Mouse (Mus musculus) neural tube, embryonic 11.5 days (tissue): Measurements from ENCODE around the gene Nanog. TPM values are rescaled to one million over a fixed set of nuclear protein-coding genes. Genes with fewer than 3 reads are reported as not detected.

Experiments
- ATAC-seq: fragments of 200-750 bp; cut with Nextera tagmentation; 2 replicates; pipeline ENCODE4 v1.8.0; 2017; ENCODE audit warnings: moderate number of reproducible peaks, mild to moderate bottlenecking, moderate TSS enrichment, moderate library complexity; ENCODE audit not compliant: insufficient read depth, low FRiP score, low TSS enrichment
- DNase-seq: peaks from one replicate; pipeline ENCODE4 v3.0.0-alpha.2; 2015; ENCODE audit warnings: low spot score
- H3K27ac ChIP-seq: fragments of 300-500 bp; sonication (generic); 2 replicates; pipeline ENCODE4 v1.5.1; 2014; ENCODE audit warnings: low read depth, mild to moderate bottlenecking, low read length
- H3K27me3 ChIP-seq: fragments of 300-500 bp; sonication (generic); 2 replicates; pipeline ENCODE4 v1.6.1; 2014; ENCODE audit warnings: mild to moderate bottlenecking, low read length, mixed read lengths; ENCODE audit not compliant: control insufficient read depth, insufficient read depth
- H3K36me3 ChIP-seq: fragments of 300-500 bp; sonication (generic); 2 replicates; pipeline ENCODE4 v1.6.1; 2014; ENCODE audit warnings: mild to moderate bottlenecking, low read length, moderate library complexity, mixed read lengths; ENCODE audit not compliant: control insufficient read depth, insufficient read depth
- H3K4me1 ChIP-seq: fragments of 300-500 bp; sonication (generic); 2 replicates; pipeline ENCODE4 v1.6.1; 2014; ENCODE audit warnings: low read length, mixed read lengths; ENCODE audit not compliant: control insufficient read depth, insufficient read depth
- H3K4me2 ChIP-seq: fragments of 300-500 bp; sonication (generic); 2 replicates; pipeline ENCODE4 v1.6.1; 2014; ENCODE audit warnings: low read depth, mild to moderate bottlenecking, moderate library complexity
- H3K4me3 ChIP-seq: fragments of 300-500 bp; sonication (generic); 2 replicates; pipeline ENCODE4 v1.5.1; 2014; ENCODE audit warnings: low read depth, low read length
- H3K9ac ChIP-seq: fragments of 300-500 bp; sonication (generic); 2 replicates; pipeline ENCODE4 v1.6.1; 2014; ENCODE audit warnings: mild to moderate bottlenecking, low read length
- H3K9me3 ChIP-seq: fragments of 300-500 bp; sonication (generic); 2 replicates; pipeline ENCODE4 v1.6.1; 2016; ENCODE audit warnings: low read length; ENCODE audit not compliant: control insufficient read depth
- WGBS: fragments of 180-500 bp; shearing (Covaris S2); extraction: QIAGEN DNeasy Blood & Tissue Kit; methylation state at CpG from one replicate; pipeline ENCODE4 v1.1.7; 2014; 5-methylcytosine and 5-hydroxymethylcytosine counted together
- polyA plus RNA-seq: library from polyadenylated mRNA; unstranded; fragments of >200 nt; fragmentation: Nextera tagmentation; extraction: Ambion mirVana; gene quantifications from 2 replicates; pipeline ENCODE4 v1.2.1, GENCODE M21; 2014

Nanog gene
- polyA plus RNA-seq, 1 experiment from 2014 or later, result not detected

GRCm38 (mm10) chr6:122762480-122762879 lies 55.2 kb downstream of the Nanog start:
- Histone ChIP-seq H3K9ac (no peak overlapping the region), H3K36me3 (no peaks in the 10 kb centered on the region), H3K27ac (no peak overlapping the region), H3K27me3 (no peaks in the 10 kb centered on the region), H3K4me1 (no peaks in the 10 kb centered on the region; the same call in 1 of the 2 replicates), H3K4me2 (no peak overlapping the region), H3K9me3 (no peaks in the 10 kb centered on the region), H3K4me3 (no peak overlapping the region)
- ATAC-seq, result no peak
- WGBS, result 60% methylated on average over 3 of the region's 3 CpGs
- DNase-seq, result no peak

GRCm38 (mm10) chr6:122762952-122763700 lies 55.8 kb downstream of the Nanog start:
- H3K4me2 ChIP-seq, result no peak overlapping the region
- H3K9me3 ChIP-seq, result no peaks in the 10 kb centered on the region
- WGBS, result 73% methylated on average over 11 of the region's 11 CpGs
- H3K27me3 ChIP-seq, result no peaks in the 10 kb centered on the region
- H3K4me3 ChIP-seq, result no peak overlapping the region
- DNase-seq (no peak), ATAC-seq (no peak)
- no peaks in the 10 kb centered on the region; the same call in 1 of the 2 replicates for H3K4me1 ChIP-seq
- no peak overlapping the region for H3K9ac ChIP-seq
- H3K27ac ChIP-seq, result no peak overlapping the region
- no peaks in the 10 kb centered on the region for H3K36me3 ChIP-seq

- Histone ChIP-seq H3K4me1 (no peaks in the 10 kb centered on the region; the same call in 1 of the 2 replicates), H3K4me3 (peak overlapping the region; percentile 51), H3K9me3 (no peaks in the 10 kb centered on the region), H3K9ac (peak overlapping the region; percentile 60), H3K4me2 (peak overlapping the region; percentile 83), H3K36me3 (no peaks in the 10 kb centered on the region), H3K27me3 (no peaks in the 10 kb centered on the region), H3K27ac (no peak overlapping the region)
- 37% methylated on average over 17 of the region's 17 CpGs for WGBS
- ATAC-seq, result peak; percentile 5; the same call in 1 of the 2 replicates
- no peak for DNase-seq
Measured at GRCm38 (mm10) chr6:122763844-122764445, 56.7 kb downstream of the Nanog start.

Other genes starting within 250 kb of the Nanog start
- 68.3 and 75.3 TPM in 2 replicates for gene Rimklb, start 208.7 kb upstream of the Nanog start, polyA plus RNA-seq
- 0.42 and 0.84 TPM in 2 replicates for gene Mfap5, start 201.6 kb upstream of the Nanog start, polyA plus RNA-seq
- not detected in 2 replicates for gene Aicda, start 153.7 kb upstream of the Nanog start, polyA plus RNA-seq
- 1.6 and 1.9 TPM in 2 replicates for gene Apobec1, start 105.0 kb upstream of the Nanog start, polyA plus RNA-seq
- gene Gdf3, start 97.4 kb upstream of the Nanog start, polyA plus RNA-seq, result 0.13 TPM in 1 of 2 replicates, not detected in the other
- gene Dppa3, start 81.1 kb upstream of the Nanog start, polyA plus RNA-seq, result not detected in 2 replicates
- 31.1 and 39.5 TPM in 2 replicates for gene Slc2a3, start 94.2 kb downstream of the Nanog start, polyA plus RNA-seq
- 4.8 and 5.1 TPM in 2 replicates for gene Foxj2, start 112.4 kb downstream of the Nanog start, polyA plus RNA-seq
- 1.8 and 2.1 TPM in 2 replicates for gene C3ar1, start 148.7 kb downstream of the Nanog start, polyA plus RNA-seq
- 76.4 and 80.7 TPM in 2 replicates for gene Necap1, start 167.0 kb downstream of the Nanog start, polyA plus RNA-seq
- gene Clec4a1, start 214.4 kb downstream of the Nanog start, polyA plus RNA-seq, result 0.70 and 0.72 TPM in 2 replicates
- gene Clec4a3, start 245.0 kb downstream of the Nanog start, polyA plus RNA-seq, result 0.40 and 0.62 TPM in 2 replicates